Mouse (Mus musculus) stomach, embryonic 14.5 days (tissue): ENCODE results near the gene Ifitm1. TPM values are rescaled to one million over a fixed set of nuclear protein-coding genes. Genes with fewer than 3 reads are reported as not detected.
"Not testable (repeated sequence)": the region's sequence is repeated elsewhere in the genome, so short reads cannot be mapped to it uniquely, and the experiment has no call there.

Experiments used
- ATAC-seq: fragments of 200-750 bp; cut with Nextera tagmentation; 2 replicates; pipeline ENCODE4 v1.8.0; 2017; ENCODE audit warnings: low read depth, moderate TSS enrichment; ENCODE audit not compliant: insufficient number of reproducible peaks, insufficient read depth, low FRiP score
- H3K27ac ChIP-seq: fragments of 300-500 bp; sonication (generic); 2 replicates; pipeline ENCODE4 v1.5.1; 2014; ENCODE audit warnings: mild to moderate bottlenecking, low read length, moderate library complexity, mixed read lengths
- H3K27me3 ChIP-seq: fragments of 300-500 bp; sonication (generic); 2 replicates; pipeline ENCODE4 v1.6.1; 2014; ENCODE audit warnings: low read length, control low read depth, mixed read lengths; ENCODE audit not compliant: control insufficient read depth, insufficient read depth
- H3K36me3 ChIP-seq: fragments of 300-500 bp; sonication (generic); 2 replicates; pipeline ENCODE4 v1.6.1; 2014; ENCODE audit warnings: mild to moderate bottlenecking, control low read depth, low read length, moderate library complexity, mixed read lengths; ENCODE audit not compliant: control insufficient read depth, insufficient read depth
- H3K4me1 ChIP-seq: fragments of 300-500 bp; sonication (generic); 2 replicates; pipeline ENCODE4 v1.6.1; 2014; ENCODE audit warnings: low read length, control low read depth, mixed read lengths; ENCODE audit not compliant: control insufficient read depth, insufficient read depth
- H3K4me2 ChIP-seq: fragments of 300-500 bp; sonication (generic); replicated peaks from 2 replicates; pipeline ENCODE4 v1.6.1; 2014; ENCODE audit warnings: low read depth, low read length, control low read depth
- H3K4me3 ChIP-seq: fragments of 300-500 bp; sonication (generic); 2 replicates; pipeline ENCODE4 v1.5.1; 2014; ENCODE audit warnings: low read depth, low read length, control low read depth
- H3K9ac ChIP-seq: fragments of 300-500 bp; sonication (generic); replicated peaks from 2 replicates; pipeline ENCODE4 v1.6.1; 2014; ENCODE audit warnings: low read depth, mild to moderate bottlenecking, control low read depth, low read length, moderate library complexity, mixed read lengths
- H3K9me3 ChIP-seq: fragments of 300-500 bp; sonication (generic); 2 replicates; pipeline ENCODE4 v1.6.1; 2016; ENCODE audit warnings: low read depth, low read length, control low read depth; ENCODE audit not compliant: control insufficient read depth
- WGBS: fragments of 180-500 bp; shearing (Covaris S2); extraction: QIAGEN DNeasy Blood & Tissue Kit; methylation state at CpG from one replicate; pipeline ENCODE4 v1.1.7; 2014; 5-methylcytosine and 5-hydroxymethylcytosine counted together
- polyA plus RNA-seq: library from polyadenylated mRNA; unstranded; fragments of >200 nt; fragmentation: Nextera tagmentation; extraction: Ambion mirVana; gene quantifications from 2 replicates; pipeline ENCODE4 v1.2.1, GENCODE M21; 2014

The Ifitm1 gene
- polyA plus RNA-seq, 1 experiment from 2014 or later: 289 TPM

GRCm38 (mm10) chr7:141008938-141009660 lies 42.1 kb downstream of the Ifitm1 start:
- peak overlapping the region; percentile 41; the same call in 1 of the 2 replicates for H3K4me3 ChIP-seq
- peaks cover 18% of the 10 kb centered on the region; the same call in 1 of the 2 replicates for H3K4me1 ChIP-seq
- no peaks in the 10 kb centered on the region for H3K9me3 ChIP-seq
- 8% methylated on average over 20 of the region's 20 CpGs for WGBS
- ATAC-seq: peak; percentile 84
- peak overlapping the region; percentile 57 for H3K4me2 ChIP-seq
- H3K27ac ChIP-seq: peak overlapping the region; percentile 39; the same call in 1 of the 2 replicates
- H3K27me3 ChIP-seq: no peaks in the 10 kb centered on the region
- no peaks in the 10 kb centered on the region for H3K36me3 ChIP-seq
- H3K9ac ChIP-seq: 0 out of 2 replicates have a peak overlapping the region, but pooled peaks have one; percentile 7

GRCm38 (mm10) chr7:141009665-141010064 lies 42.6 kb downstream of the Ifitm1 start:
- H3K4me1 ChIP-seq: peaks cover 18% of the 10 kb centered on the region; the same call in 1 of the 2 replicates
- H3K27ac ChIP-seq: peak overlapping the region; percentile 62; the same call in 1 of the 2 replicates
- ATAC-seq: no peak
- peak overlapping the region; percentile 47; the same call in 1 of the 2 replicates for H3K9ac ChIP-seq
- peak overlapping the region; percentile 41 for H3K4me3 ChIP-seq
- WGBS: 72% methylated on average over 9 of the region's 9 CpGs
- H3K9me3 ChIP-seq: no peaks in the 10 kb centered on the region
- peak overlapping the region; percentile 57 for H3K4me2 ChIP-seq
- H3K27me3 ChIP-seq: no peaks in the 10 kb centered on the region
- no peaks in the 10 kb centered on the region for H3K36me3 ChIP-seq

- ATAC-seq: peak; percentile 50; the same call in 1 of the 2 replicates
- H3K27me3 ChIP-seq: no peaks in the 10 kb centered on the region
- H3K9ac ChIP-seq: peak within 1 kb of the TSS; percentile 47; the same call in 1 of the 2 replicates
- H3K4me3 ChIP-seq: peak within 1 kb of the TSS; percentile 41
- WGBS: 6% methylated on average over 10 of the region's 10 CpGs
- H3K27ac ChIP-seq: peak within 1 kb of the TSS; percentile 62
- no peaks in the 10 kb centered on the region for H3K36me3 ChIP-seq
- no peaks in the 10 kb centered on the region for H3K9me3 ChIP-seq
- H3K4me2 ChIP-seq: peak within 1 kb of the TSS; percentile 57
- H3K4me1 ChIP-seq: peaks cover 18% of the 10 kb centered on the region; the same call in 1 of the 2 replicates
Measured at GRCm38 (mm10) chr7:141010593-141010992, 43.6 kb downstream of the Ifitm1 start, which contains the start of gene Ifitm3. Gene Ifitm3 (minus strand): TSS chr7:141010770.

GRCm38 (mm10) chr7:141011238-141011770 lies 44.3 kb downstream of the Ifitm1 start:
- Histone ChIP-seq H3K9ac (no peak overlapping the region), H3K4me3 (no peak overlapping the region), H3K4me2 (peak overlapping the region; percentile 57), H3K4me1 (peaks cover 18% of the 10 kb centered on the region; the same call in 1 of the 2 replicates), H3K9me3 (no peaks in the 10 kb centered on the region), H3K36me3 (no peaks in the 10 kb centered on the region), H3K27ac (peak overlapping the region; percentile 62), H3K27me3 (no peaks in the 10 kb centered on the region)
- 84% methylated on average over 7 of the region's 7 CpGs for WGBS
- ATAC-seq: no peak

- no peak for ATAC-seq
- H3K9me3 ChIP-seq: no peaks in the 10 kb centered on the region
- H3K36me3 ChIP-seq: no peaks in the 10 kb centered on the region
- no peaks in the 10 kb centered on the region for H3K4me1 ChIP-seq
- no peak overlapping the region for H3K4me3 ChIP-seq
- 83% methylated on average over 10 of the region's 10 CpGs for whole genome bisulfite sequencing
- H3K27me3 ChIP-seq: no peaks in the 10 kb centered on the region
- no peak overlapping the region for H3K9ac ChIP-seq
- H3K4me2 ChIP-seq: no peak overlapping the region
- no peak overlapping the region for H3K27ac ChIP-seq
Measured at GRCm38 (mm10) chr7:141016707-141017697, 50.0 kb downstream of the Ifitm1 start.

GRCm38 (mm10) chr7:141017824-141018223 lies 50.8 kb downstream of the Ifitm1 start, which contains the start of gene Ifitm6:
Gene Ifitm6 (minus strand): TSS chr7:141017924.
- ATAC-seq, H3K4me1 ChIP-seq, H3K9ac ChIP-seq, H3K4me2 ChIP-seq, H3K36me3 ChIP-seq, H3K27ac ChIP-seq, H3K27me3 ChIP-seq, H3K4me3 ChIP-seq, H3K9me3 ChIP-seq: not testable (repeated sequence)
- 74% methylated on average over 1 of the region's 1 CpGs for WGBS

- no peak overlapping the region for H3K9ac ChIP-seq
- no peak for ATAC-seq
- H3K27me3 ChIP-seq: no peaks in the 10 kb centered on the region
- H3K4me3 ChIP-seq: no peak overlapping the region
- H3K36me3 ChIP-seq: no peaks in the 10 kb centered on the region
- H3K4me2 ChIP-seq: no peak overlapping the region
- no peaks in the 10 kb centered on the region for H3K9me3 ChIP-seq
- no peak overlapping the region for H3K27ac ChIP-seq
- 95% methylated on average over 5 of the region's 5 CpGs for WGBS
- no peaks in the 10 kb centered on the region for H3K4me1 ChIP-seq
Measured at GRCm38 (mm10) chr7:141019028-141019427, 52.0 kb downstream of the Ifitm1 start.
